8 mouse cellular contexts compared by ENCODE assay signal in genomic region chr5:37823721-37824460, GRCm38 (mm10). TPM values are rescaled to one million over a fixed set of nuclear protein-coding genes. Genes with fewer than 3 reads are reported as not detected.
DNase-seq lines count a peak whose midpoint lies in the region; ATAC-seq and TF ChIP-seq lines count a peak whose summit lies in the region.

No protein-coding gene starts in this region.

- H3K27me3 ChIP-seq in liver, adult 2 months (ENCODE audit: control insufficient read depth, insufficient read depth, low read length), result peaks cover 29% of the 10 kb centered on the region
- peaks cover 86% of the 10 kb centered on the region for H3K27me3 ChIP-seq in forebrain, embryonic 11.5 days (ENCODE audit: control insufficient read depth, insufficient read depth, low read length)
- H3K27me3 ChIP-seq in hindbrain, postnatal 0 days (ENCODE audit: insufficient read depth, low read length), result peaks cover 82% of the 10 kb centered on the region
- H3K27me3 ChIP-seq in midbrain, embryonic 15.5 days (replicated peaks), result peaks cover 74% of the 10 kb centered on the region

- H3K4me2 ChIP-seq in forebrain, embryonic 11.5 days (ENCODE audit: low read depth, low read length, severe bottlenecking), result peak overlapping the region; percentile 77
- peak overlapping the region; percentile 58 for H3K4me2 ChIP-seq in hindbrain, postnatal 0 days (ENCODE audit: low read depth, low read length)
- peak overlapping the region; percentile 64 for H3K4me2 ChIP-seq in midbrain, embryonic 15.5 days

- TF ChIP-seq POLR2A in liver, adult 2 months (IDR thresholded peaks at IDR 0.05; ENCODE audit: extremely low read depth, insufficient read depth, low read length), result no peak

- ATAC-seq in forebrain, embryonic 11.5 days (replicated peaks; ENCODE audit: low FRiP score), result peak; percentile 31
- ATAC-seq in hindbrain, postnatal 0 days, result peak; percentile 48
- peak; percentile 31 for ATAC-seq in midbrain, embryonic 15.5 days (replicated peaks)
- no peak for ATAC-seq in frontal cortex, adult (ENCODE audit: low TSS enrichment)

- no peaks in the 10 kb centered on the region for H3K9me3 ChIP-seq in forebrain, embryonic 11.5 days (ENCODE audit: control insufficient read depth, low read length)
- no peaks in the 10 kb centered on the region for H3K9me3 ChIP-seq in hindbrain, postnatal 0 days (ENCODE audit: low read length)
- no peaks in the 10 kb centered on the region for H3K9me3 ChIP-seq in midbrain, embryonic 15.5 days

- peak overlapping the region; percentile 68 for H3K4me3 ChIP-seq in liver, adult 2 months (ENCODE audit: insufficient read depth, low read depth, low read length)
- peak overlapping the region; percentile 41 for H3K4me3 ChIP-seq in forebrain, embryonic 11.5 days (ENCODE audit: low read depth, low read length)
- peak overlapping the region; percentile 42 for H3K4me3 ChIP-seq in hindbrain, postnatal 0 days (ENCODE audit: low read length)
- H3K4me3 ChIP-seq in midbrain, embryonic 15.5 days, result peak overlapping the region; percentile 36

- no peak for DNase-seq in liver, adult 2 months (ENCODE audit: extremely low read depth, low read depth, low spot score)
- DNase-seq in liver, result no peak
- DNase-seq in forebrain, embryonic 11.5 days (ENCODE audit: low spot score), result peak; percentile 75
- DNase-seq in hindbrain, postnatal 0 days (ENCODE audit: low spot score), result no peak
- no peak for DNase-seq in cerebellum, postnatal 4 days (ENCODE audit: low spot score in 2 of 2)
- DNase-seq in adrenal gland, postnatal 4 days (ENCODE audit: low spot score in 2 of 2), result no peak

- 1% methylated on average over 58 of the region's 58 CpGs for WGBS in liver, adult 2 months
- under 1% methylated on average over 56 of the region's 58 CpGs for WGBS in forebrain, embryonic 11.5 days
- WGBS in hindbrain, postnatal 0 days, result 1% methylated on average over 55 of the region's 58 CpGs
- WGBS in midbrain, embryonic 15.5 days, result 0% methylated on average over 57 of the region's 58 CpGs

- TF ChIP-seq CTCF in liver, adult 2 months (IDR thresholded peaks at IDR 0.05; ENCODE audit: low read depth, low read length), result no peak
- no peak for TF ChIP-seq CTCF in hindbrain, postnatal 0 days (IDR thresholded peaks at IDR 0.05; ENCODE audit: low read depth)

- no peaks in the 10 kb centered on the region for H3K79me2 ChIP-seq in liver, adult 2 months (ENCODE audit: control insufficient read depth, insufficient read depth, low read length)

- H3K4me1 ChIP-seq in liver, adult 2 months (ENCODE audit: control insufficient read depth, insufficient read depth, low read length), result peaks cover 7% of the 10 kb centered on the region; the same call in 1 of the 2 replicates
- peaks cover 35% of the 10 kb centered on the region for H3K4me1 ChIP-seq in forebrain, embryonic 11.5 days (replicated peaks; ENCODE audit: control insufficient read depth, insufficient read depth, low read length)
- H3K4me1 ChIP-seq in hindbrain, postnatal 0 days (ENCODE audit: insufficient read depth, low read length), result peaks cover 5% of the 10 kb centered on the region; the same call in 1 of the 2 replicates
- peaks cover 36% of the 10 kb centered on the region for H3K4me1 ChIP-seq in midbrain, embryonic 15.5 days

- no peaks in the 10 kb centered on the region for H3K36me3 ChIP-seq in liver, adult 2 months (ENCODE audit: control insufficient read depth, insufficient read depth, low read length)
- H3K36me3 ChIP-seq in forebrain, embryonic 11.5 days (ENCODE audit: control insufficient read depth, insufficient read depth, low read length), result no peaks in the 10 kb centered on the region
- no peaks in the 10 kb centered on the region for H3K36me3 ChIP-seq in hindbrain, postnatal 0 days (ENCODE audit: insufficient read depth, low read length)
- no peaks in the 10 kb centered on the region for H3K36me3 ChIP-seq in midbrain, embryonic 15.5 days (replicated peaks)

- peak overlapping the region; percentile 72 for H3K9ac ChIP-seq in liver, adult 2 months (ENCODE audit: low read depth, low read length)
- H3K9ac ChIP-seq in forebrain, embryonic 11.5 days (ENCODE audit: low read length), result peak overlapping the region; percentile 57
- H3K9ac ChIP-seq in hindbrain, postnatal 0 days (replicated peaks; ENCODE audit: low read length), result peak overlapping the region; percentile 34
- peak overlapping the region; percentile 19; the same call in 1 of the 2 replicates for H3K9ac ChIP-seq in midbrain, embryonic 15.5 days

- no peak overlapping the region for H3K27ac ChIP-seq in liver, adult 2 months (replicated peaks; ENCODE audit: insufficient read depth, low read depth, low read length)
- peak overlapping the region; percentile 6; the same call in 1 of the 2 replicates for H3K27ac ChIP-seq in forebrain, embryonic 11.5 days (ENCODE audit: low read depth, low read length)
- peak overlapping the region; percentile 0; the same call in 1 of the 2 replicates for H3K27ac ChIP-seq in hindbrain, postnatal 0 days
- H3K27ac ChIP-seq in midbrain, embryonic 15.5 days, result no peak overlapping the region

RNA-seq across cellular contexts. Expression of gene Msx1, which starts 0.5 kb away (rescaled TPM):
- total RNA-seq in liver, adult 2 months (2014; rRNA removed), result 0.07 and 0.28 TPM in 2 replicates
- 0.05 and 0.07 TPM in 2 replicates for polyA plus RNA-seq in liver, adult 2 months (2012; rRNA removed)
- 164 and 175 TPM in 2 replicates for polyA plus RNA-seq in forebrain, embryonic 11.5 days (2014; fragmentation: Nextera tagmentation; extraction: Ambion mirVana)
- total RNA-seq in hindbrain, postnatal 0 days (2014; rRNA removed), result 14.8 and 20.6 TPM in 2 replicates
- 26.2 and 28.0 TPM in 2 replicates for polyA plus RNA-seq in hindbrain, postnatal 0 days (2015; fragmentation: Nextera tagmentation; extraction: Ambion mirVana)
- 15.5 and 17.2 TPM in 2 replicates for polyA plus RNA-seq in midbrain, embryonic 15.5 days (2015; fragmentation: Nextera tagmentation; extraction: Ambion mirVana)
- 1 to 10 TPM; 1.8 TPM for total RNA-seq in adrenal gland, postnatal 4 days (2021)

Comparison
In these comparisons a context has a peak if more than half of its experiments do, and no peak if none do; other contexts are left out.
1. H3K27ac ChIP-seq: peak in forebrain, embryonic 11.5 days (single experiment) and hindbrain, postnatal 0 days (single experiment); none in liver, adult 2 months (single experiment) and midbrain, embryonic 15.5 days (single experiment).
2. H3K9ac ChIP-seq: peak in every context shown above with its lines; median percentile 72 in liver, adult 2 months; 57 in forebrain, embryonic 11.5 days; 34 in hindbrain, postnatal 0 days; 19 in midbrain, embryonic 15.5 days.
3. RNA of gene Msx1, which starts 0.5 kb away (polyA plus RNA-seq): 164 to 175 TPM in forebrain, embryonic 11.5 days, 26.2 to 28.0 TPM in hindbrain, postnatal 0 days and 15.5 to 17.2 TPM in midbrain, embryonic 15.5 days; 0.05 to 0.07 TPM in liver, adult 2 months; every median in the first group is over 10 times any median in the second.
4. Peak in every context shown above with its lines, with median percentiles within 50 percentile points of each other: H3K4me3 ChIP-seq and H3K4me2 ChIP-seq.